Mouse (Mus musculus): ENCODE results near the gene Cdhr3. TPM values are rescaled to one million over a fixed set of nuclear protein-coding genes. Genes with fewer than 3 reads are reported as not detected.
A peak's percentile ranks its signal among the peaks of the same experiment; 100 is the strongest.
"Not testable (repeated sequence)": the region's sequence is repeated elsewhere in the genome, so short reads cannot be mapped to it uniquely, and the experiment has no call there.

Cdhr3 gene
- total and polyA plus RNA-seq, 2 experiments from 2014 or later = 0.55 to 1.0 TPM

DNA sequence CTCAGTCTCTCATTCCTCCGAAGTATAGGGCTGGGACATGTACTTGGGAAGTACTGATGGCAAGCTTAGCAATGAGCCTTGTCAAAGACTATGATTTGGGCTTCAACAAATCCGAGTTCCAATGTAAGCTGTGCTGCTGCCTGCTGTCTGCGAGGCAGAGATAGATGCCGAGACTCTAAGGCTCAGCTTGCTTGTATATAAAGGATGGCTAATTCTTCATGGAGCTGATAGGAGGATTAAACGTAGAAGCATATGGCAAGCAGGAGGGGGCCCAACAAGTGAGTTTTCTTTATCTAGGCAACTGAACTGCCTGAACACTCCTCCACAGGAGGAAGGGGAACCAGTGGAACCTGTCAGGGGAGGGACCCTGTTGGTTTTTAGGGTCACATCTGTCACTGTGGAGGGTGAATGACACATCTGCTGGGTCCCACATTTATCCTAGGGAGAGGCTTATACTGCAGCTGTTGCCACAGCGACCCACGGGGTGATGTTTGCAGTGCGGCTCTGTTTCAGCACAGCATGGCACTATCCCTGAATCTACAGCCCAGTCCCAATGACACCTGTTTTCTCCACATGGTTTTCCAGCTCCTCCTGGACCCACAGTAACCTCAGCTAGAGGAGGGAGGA is 89.2 kb downstream of the Cdhr3 start:
- DNase-seq (ENCODE audit: low spot score) = no peak
- no peaks in the 10 kb centered on the region for H3K4me1 ChIP-seq (ENCODE audit: insufficient read depth, low read length)

DNA sequence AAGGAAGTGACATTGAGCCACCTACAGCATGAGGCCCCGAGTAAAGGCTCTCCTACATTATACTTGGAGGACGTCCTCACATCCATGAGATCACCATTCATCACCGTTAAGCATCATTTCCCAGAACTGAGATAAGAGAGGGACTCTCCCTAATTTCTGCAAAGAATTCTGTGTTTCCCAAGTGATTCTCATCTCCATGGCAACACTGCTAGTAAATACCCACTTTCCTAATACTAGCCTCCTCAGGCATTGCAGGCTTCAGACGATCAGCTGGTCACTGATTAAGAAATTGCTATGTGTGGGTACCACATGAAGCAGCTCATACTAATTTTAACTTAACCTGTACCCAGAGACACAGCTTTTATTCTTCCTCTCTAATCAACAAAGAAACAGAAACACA is 92.3 kb downstream of the Cdhr3 start:
- ATAC-seq (ENCODE audit: low FRiP score) = peak; percentile 50; the same call in 1 of the 2 replicates
- 53% methylated on average over 4 of the region's 4 CpGs for WGBS
- H3K4me3 ChIP-seq (ENCODE audit: low read depth, low read length) = no peak overlapping the region
- no peak overlapping the region for H3K9ac ChIP-seq (replicated peaks; ENCODE audit: low read length, poor library complexity, severe bottlenecking)
- DNase-seq (ENCODE audit: low spot score) = peak; percentile 26
- H3K4me2 ChIP-seq (ENCODE audit: low read depth, low read length, poor library complexity, severe bottlenecking) = no peak overlapping the region
- TF ChIP-seq CTCF (IDR thresholded peaks at IDR 0.05) = no peak
- no peaks in the 10 kb centered on the region for H3K9me3 ChIP-seq (ENCODE audit: low read length)
- H3K4me1 ChIP-seq (ENCODE audit: insufficient read depth, low read length) = no peaks in the 10 kb centered on the region
- H3K27me3 ChIP-seq (ENCODE audit: insufficient read depth, low read length) = no peaks in the 10 kb centered on the region
- no peaks in the 10 kb centered on the region for H3K36me3 ChIP-seq (ENCODE audit: insufficient read depth, low read length)
- no peak overlapping the region for H3K27ac ChIP-seq (ENCODE audit: low read depth, low read length)

More for the DNA sequence above, 89.2 kb downstream of the Cdhr3 start:
- H3K4me3 ChIP-seq (ENCODE audit: low read depth, low read length) = no peak overlapping the region
- no peaks in the 10 kb centered on the region for H3K9me3 ChIP-seq (ENCODE audit: low read length)
- TF ChIP-seq CTCF (IDR thresholded peaks at IDR 0.05) = no peak
- no peaks in the 10 kb centered on the region for H3K27me3 ChIP-seq (ENCODE audit: insufficient read depth, low read length)
- 33% methylated on average over 8 of the region's 8 CpGs for WGBS
- no peak overlapping the region for H3K27ac ChIP-seq (ENCODE audit: low read depth, low read length)
- no peaks in the 10 kb centered on the region for H3K36me3 ChIP-seq (ENCODE audit: insufficient read depth, low read length)
- no peak overlapping the region for H3K9ac ChIP-seq (replicated peaks; ENCODE audit: low read length, poor library complexity, severe bottlenecking)
- no peak overlapping the region for H3K4me2 ChIP-seq (ENCODE audit: low read depth, low read length, poor library complexity, severe bottlenecking)
- ATAC-seq (ENCODE audit: low FRiP score) = no peak

DNA sequence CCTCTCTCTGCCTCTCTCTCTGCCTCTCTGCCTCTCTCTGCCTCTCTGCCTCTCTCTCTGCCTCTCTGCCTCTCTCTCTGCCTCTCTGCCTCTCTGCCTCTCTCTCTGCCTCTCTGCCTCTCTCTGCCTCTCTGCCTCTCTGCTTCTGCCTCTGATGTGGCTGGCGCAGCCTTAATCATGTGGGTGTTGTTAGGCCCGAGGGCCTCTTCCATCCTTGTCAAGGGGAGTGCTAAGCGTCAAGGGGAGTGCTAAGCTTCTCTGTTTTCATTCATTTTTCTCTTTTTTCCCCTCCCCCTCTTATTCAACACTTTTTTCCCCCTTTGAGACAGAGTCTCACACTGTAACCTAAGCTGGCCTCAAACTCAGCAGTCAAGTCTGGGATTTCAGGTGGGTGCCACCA is 92.9 kb downstream of the Cdhr3 start:
- not testable (repeated sequence) for H3K4me2 ChIP-seq (ENCODE audit: low read depth, low read length, poor library complexity, severe bottlenecking); H3K9me3 ChIP-seq (ENCODE audit: low read length); DNase-seq (ENCODE audit: low spot score); H3K4me1 ChIP-seq (ENCODE audit: insufficient read depth, low read length); H3K27ac ChIP-seq (ENCODE audit: low read depth, low read length); H3K27me3 ChIP-seq (ENCODE audit: insufficient read depth, low read length); H3K36me3 ChIP-seq (ENCODE audit: insufficient read depth, low read length); H3K9ac ChIP-seq (replicated peaks; ENCODE audit: low read length, poor library complexity, severe bottlenecking); ATAC-seq (ENCODE audit: low FRiP score); H3K4me3 ChIP-seq (ENCODE audit: low read depth, low read length)
- 36% methylated on average over 3 of the region's 3 CpGs for WGBS

DNA sequence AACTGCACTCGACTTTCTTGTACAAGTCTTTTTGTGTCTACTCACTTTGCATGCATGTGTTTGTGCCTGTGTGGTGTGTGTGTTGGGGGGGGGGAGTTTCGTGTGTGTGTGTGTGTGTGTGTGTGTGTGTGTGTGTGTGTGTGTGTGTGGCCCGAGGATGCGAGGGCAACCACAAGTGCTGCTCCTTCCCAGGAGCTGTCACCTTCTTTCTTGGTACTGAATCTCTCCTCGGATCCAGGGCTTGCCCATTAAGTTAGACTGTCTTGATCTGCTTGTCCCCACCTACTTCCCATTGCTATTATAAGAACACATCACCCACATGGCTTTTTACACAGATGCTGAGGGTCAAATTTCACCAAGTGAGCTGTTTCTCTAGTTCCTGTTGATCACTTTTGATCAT is 93.9 kb downstream of the Cdhr3 start:
- 77% methylated on average over 5 of the region's 5 CpGs for WGBS
- no peaks in the 10 kb centered on the region for H3K4me1 ChIP-seq (ENCODE audit: insufficient read depth, low read length)
- no peak for DNase-seq (ENCODE audit: low spot score)
- H3K27ac ChIP-seq (ENCODE audit: low read depth, low read length) = no peak overlapping the region
- no peak overlapping the region for H3K9ac ChIP-seq (replicated peaks; ENCODE audit: low read length, poor library complexity, severe bottlenecking)
- ATAC-seq (ENCODE audit: low FRiP score) = no peak
- H3K27me3 ChIP-seq (ENCODE audit: insufficient read depth, low read length) = no peaks in the 10 kb centered on the region
- no peaks in the 10 kb centered on the region for H3K36me3 ChIP-seq (ENCODE audit: insufficient read depth, low read length)
- no peak for TF ChIP-seq CTCF (IDR thresholded peaks at IDR 0.05)
- no peaks in the 10 kb centered on the region for H3K9me3 ChIP-seq (ENCODE audit: low read length)
- no peak overlapping the region for H3K4me3 ChIP-seq (ENCODE audit: low read depth, low read length)
- no peak overlapping the region for H3K4me2 ChIP-seq (ENCODE audit: low read depth, low read length, poor library complexity, severe bottlenecking)

DNA sequence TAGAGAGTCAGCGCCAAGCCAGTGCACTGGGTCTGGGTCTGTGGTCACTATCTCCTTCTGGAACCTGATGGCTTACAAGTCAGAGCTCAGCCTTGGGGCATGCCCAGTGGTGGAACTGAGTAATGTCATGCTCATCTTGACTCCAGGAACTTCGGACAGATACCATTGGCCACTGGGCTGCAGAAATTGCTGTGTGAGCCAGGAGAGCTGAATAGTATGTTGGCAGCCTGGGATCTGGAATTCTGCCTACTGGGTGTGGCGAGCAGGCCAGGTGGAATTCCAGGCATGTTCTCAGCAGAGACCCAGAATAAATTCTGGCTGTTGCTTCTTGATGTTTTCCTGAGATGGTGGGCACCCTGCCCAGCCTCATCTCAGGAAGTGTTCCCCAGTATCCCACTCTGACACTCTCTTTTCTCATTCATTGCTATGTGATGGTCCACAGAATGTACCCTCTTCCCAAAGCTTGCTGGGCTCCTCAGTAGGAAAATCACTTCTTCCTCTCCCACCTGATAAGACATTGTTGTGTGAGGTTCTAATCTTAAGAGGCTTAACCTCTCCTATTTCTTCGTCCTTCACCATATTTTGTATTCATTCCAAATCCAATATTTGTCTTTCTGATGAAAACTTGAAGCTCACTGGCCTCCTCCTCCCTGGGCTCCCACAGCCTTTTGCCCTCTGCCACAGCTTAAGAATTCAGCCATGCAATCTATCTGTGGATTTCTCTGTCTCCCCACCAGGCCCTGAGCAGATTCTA is 97.4 kb downstream of the Cdhr3 start:
- Histone ChIP-seq H3K4me2 (ENCODE audit: low read depth, low read length, poor library complexity, severe bottlenecking) (no peak overlapping the region), H3K36me3 (ENCODE audit: insufficient read depth, low read length) (no peaks in the 10 kb centered on the region), H3K9ac (replicated peaks; ENCODE audit: low read length, poor library complexity, severe bottlenecking) (no peak overlapping the region), H3K4me3 (ENCODE audit: low read depth, low read length) (no peak overlapping the region), H3K4me1 (ENCODE audit: insufficient read depth, low read length) (no peaks in the 10 kb centered on the region), H3K27ac (ENCODE audit: low read depth, low read length) (no peak overlapping the region), H3K27me3 (ENCODE audit: insufficient read depth, low read length) (no peaks in the 10 kb centered on the region), H3K9me3 (ENCODE audit: low read length) (no peaks in the 10 kb centered on the region)
- ATAC-seq (ENCODE audit: low FRiP score) = no peak
- WGBS = 85% methylated on average over 4 of the region's 4 CpGs
- no peak for TF ChIP-seq CTCF (IDR thresholded peaks at IDR 0.05)
- no peak for DNase-seq (ENCODE audit: low spot score)

DNA sequence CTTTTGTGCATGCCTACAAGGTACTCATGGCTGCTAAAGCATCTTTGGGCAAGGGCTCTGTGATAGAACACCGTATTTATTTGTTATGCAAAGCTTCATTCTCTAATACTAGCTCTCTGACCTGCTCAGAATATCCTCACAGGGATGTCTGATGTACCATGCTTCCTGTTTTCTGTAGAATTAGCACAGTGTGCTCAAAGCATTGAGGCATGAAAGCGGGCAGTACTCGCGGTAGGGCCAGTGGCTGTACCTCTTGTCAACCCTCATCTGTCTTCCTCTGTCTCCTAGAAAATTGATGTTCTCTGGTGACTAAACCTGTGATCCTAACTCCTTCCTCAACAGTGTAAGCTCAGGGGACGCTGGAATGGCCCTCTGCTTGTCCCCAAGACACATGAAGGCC is 98.6 kb downstream of the Cdhr3 start:
- Histone ChIP-seq H3K9ac (replicated peaks; ENCODE audit: low read length, poor library complexity, severe bottlenecking) (no peak overlapping the region), H3K36me3 (ENCODE audit: insufficient read depth, low read length) (no peaks in the 10 kb centered on the region), H3K27me3 (ENCODE audit: insufficient read depth, low read length) (no peaks in the 10 kb centered on the region), H3K4me2 (ENCODE audit: low read depth, low read length, poor library complexity, severe bottlenecking) (no peak overlapping the region), H3K27ac (ENCODE audit: low read depth, low read length) (no peak overlapping the region), H3K4me3 (ENCODE audit: low read depth, low read length) (no peak overlapping the region), H3K4me1 (ENCODE audit: insufficient read depth, low read length) (no peaks in the 10 kb centered on the region), H3K9me3 (ENCODE audit: low read length) (no peaks in the 10 kb centered on the region)
- ATAC-seq (ENCODE audit: low FRiP score) = no peak
- no peak for TF ChIP-seq CTCF (IDR thresholded peaks at IDR 0.05)
- no peak for DNase-seq (ENCODE audit: low spot score)
- 80% methylated on average over 5 of the region's 5 CpGs for WGBS

Data from midbrain, postnatal 0 days (tissue).